Mouse (Mus musculus) erythroblast, adult 5-6 weeks (primary cell): ENCODE data around the gene Cenpp. TPM values are rescaled to one million over a fixed set of nuclear protein-coding genes. Genes with fewer than 3 reads are reported as not detected.
A peak's percentile ranks its signal among the peaks of the same experiment; 100 is the strongest.
"Not testable (repeated sequence)": the region's sequence is repeated elsewhere in the genome, so short reads cannot be mapped to it uniquely, and the experiment has no call there.

ENCODE experiments used
- ATAC-seq: replicated peaks from 2 replicates; pipeline ENCODE4 v1.8.0; 2016; ENCODE audit warnings: moderate number of reproducible peaks, mild to moderate bottlenecking, moderate TSS enrichment, inconsistent platforms; ENCODE audit not compliant: poor library complexity, low FRiP score, severe bottlenecking
- total RNA-seq, 2 experiments: library from RNA; stranded (forward) in 1 of 2; stranded (reverse) in 1 of 2; fragments of 150-400 nt in 1 of 2; fragments of 200-764, 138-1000 nt in 1 of 2; gene quantifications; 2 replicates each; pipeline versions ENCODE4 v1.2.3 to v1.2.4; 2015 to 2017; ENCODE audit warnings: low replicate concordance in 2 of 2

Gene Cenpp
- total RNA-seq, 2 experiments from 2014 or later = 11.2 to 16.9 TPM

DNA sequence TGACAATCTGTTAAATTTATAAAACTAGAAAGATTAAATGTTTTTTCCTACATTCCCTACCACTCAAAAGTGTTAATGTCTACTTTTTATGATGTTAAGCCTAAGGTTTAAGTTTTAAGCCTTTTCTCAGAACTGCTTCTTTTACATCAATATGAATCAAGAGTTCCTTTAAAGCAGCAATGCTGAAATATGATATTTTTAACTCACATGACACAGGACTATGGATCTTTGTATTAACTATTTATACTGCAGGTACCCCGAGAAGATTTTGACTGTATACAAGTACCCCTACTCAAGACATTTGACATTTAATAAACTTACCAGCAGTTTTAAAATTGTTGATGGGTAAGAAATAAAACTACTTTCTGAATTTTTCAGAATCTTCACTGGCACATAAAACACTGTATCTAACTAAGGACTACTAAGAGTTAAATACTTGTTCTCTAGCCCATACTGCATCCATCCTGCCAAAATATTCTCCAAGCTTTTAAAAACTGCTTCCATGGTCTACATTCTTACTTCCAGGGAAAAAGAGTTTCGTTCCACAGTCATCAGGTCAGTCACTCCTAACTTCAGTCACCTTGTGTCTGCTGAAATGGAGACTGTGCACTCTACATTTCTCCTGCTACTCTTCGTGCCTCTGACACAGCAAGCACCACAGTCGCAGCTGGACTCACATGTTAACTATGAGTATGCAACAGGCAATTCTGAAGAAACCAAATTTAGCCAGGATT is 43.8 kb downstream of the Cenpp start:
- no peak for ATAC-seq

DNA sequence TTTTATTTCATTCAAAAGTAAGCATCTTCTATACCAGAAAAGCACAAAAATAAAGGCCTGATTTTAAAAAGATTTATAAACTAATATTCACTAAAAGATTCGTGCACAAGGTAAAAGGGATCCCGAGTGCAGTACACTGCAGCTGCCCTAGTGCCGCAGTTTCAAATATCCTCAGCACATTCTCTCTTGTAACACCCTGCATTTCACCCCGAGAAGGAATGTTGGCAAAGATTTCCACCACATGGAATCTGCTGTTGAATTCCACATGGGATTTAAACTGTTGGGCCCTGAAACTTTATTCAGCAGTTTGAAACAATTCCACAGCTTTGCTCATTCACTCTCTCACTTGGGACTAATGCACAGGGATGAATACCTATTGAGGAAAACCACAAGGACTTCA is 44.9 kb downstream of the Cenpp start, which contains the start of gene Ogn:
Gene Ogn, plus strand, starts transcription at position 333 of the 400 bp plus-strand sequence.
- no peak for ATAC-seq

DNA sequence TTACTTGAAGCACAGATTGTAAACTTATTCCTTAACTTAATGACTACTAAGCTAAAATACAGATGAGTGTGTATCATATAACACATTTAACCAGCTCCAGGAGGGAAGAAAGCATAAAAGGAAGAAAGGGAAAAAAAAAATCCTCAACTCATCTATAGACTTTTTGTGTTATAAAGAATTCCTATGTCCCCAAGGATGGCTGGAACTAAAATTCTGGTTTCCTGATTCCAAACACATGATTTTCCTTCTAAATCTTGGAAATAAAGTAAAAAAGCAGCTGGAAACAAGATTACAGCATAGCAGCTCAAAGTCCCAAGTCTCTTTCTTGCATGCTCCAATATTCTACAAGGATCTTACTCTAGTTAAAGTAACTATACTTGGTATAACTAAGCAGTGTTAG is 49.0 kb downstream of the Cenpp start:
- no peak for ATAC-seq

DNA sequence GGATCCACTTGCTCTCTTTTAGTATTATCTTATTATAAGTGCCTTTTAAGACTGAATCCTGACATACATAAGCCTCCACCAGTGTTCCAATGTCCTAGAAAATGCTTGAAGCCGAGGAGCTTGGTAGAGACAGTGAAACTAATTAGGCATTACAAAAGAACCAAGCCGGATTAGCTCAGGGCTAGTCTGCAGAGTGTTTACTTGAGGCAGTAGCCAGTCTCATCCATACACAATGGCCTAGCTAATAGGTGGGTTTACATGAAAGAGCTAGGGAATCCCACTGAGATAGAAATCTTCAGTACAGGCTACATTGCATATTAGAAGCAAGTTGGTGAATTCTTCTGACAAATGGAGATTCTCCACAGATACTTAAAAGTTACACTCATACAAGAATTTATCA is 50.0 kb downstream of the Cenpp start:
- not testable (repeated sequence) for ATAC-seq

DNA sequence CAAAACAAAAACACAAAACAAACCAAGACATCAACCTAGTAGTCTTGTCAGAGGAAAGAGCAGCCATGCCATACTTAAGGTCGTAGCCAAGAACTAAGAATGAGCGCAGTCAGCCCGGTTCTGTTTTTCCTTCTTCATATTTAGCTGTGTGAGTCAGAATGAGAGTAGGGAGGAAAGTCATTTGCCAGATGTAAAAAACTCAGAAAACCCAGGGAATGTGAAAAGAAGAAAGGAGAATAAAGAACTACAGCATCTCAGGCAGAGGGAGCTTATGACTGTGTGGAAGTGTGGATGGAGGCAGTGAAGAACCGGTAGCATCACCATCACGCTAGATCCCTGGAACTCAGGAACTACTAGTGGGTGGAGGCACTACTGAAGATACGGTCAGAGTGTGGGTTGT is 66.5 kb downstream of the Cenpp start:
- no peak for ATAC-seq

DNA sequence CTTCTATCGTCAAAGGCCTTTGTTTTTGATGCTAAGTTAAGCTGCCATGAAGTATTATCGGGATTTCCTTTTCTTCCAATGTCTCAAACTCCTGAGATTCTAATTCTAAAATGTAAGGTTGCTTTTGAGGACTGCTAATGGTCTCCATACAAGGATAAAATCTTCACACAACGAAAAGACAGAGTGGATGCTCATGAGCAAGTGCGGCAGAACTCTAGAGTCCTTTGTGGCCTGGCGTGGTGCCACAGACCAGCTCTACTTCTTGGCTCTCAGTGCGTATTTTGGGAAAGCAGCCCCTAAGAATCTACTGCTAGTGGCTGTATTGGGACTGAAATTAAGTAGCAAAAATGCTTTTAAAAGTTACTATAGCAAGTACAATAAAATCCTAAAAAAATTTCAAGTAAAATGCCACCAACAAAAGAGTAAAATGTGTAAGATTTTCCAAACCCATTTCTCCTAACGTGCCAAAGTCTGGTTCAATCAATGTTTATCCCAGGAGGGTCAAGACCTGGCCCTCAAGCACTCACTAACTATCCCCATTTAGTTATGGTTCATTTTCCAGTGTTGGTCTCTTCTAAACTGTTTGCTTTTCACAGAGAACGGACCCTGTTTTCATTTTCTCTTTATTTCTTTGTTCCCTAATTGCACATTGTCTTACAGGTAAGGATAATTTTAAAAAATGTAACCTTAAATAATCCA is 68.1 kb downstream of the Cenpp start:
- ATAC-seq = no peak

DNA sequence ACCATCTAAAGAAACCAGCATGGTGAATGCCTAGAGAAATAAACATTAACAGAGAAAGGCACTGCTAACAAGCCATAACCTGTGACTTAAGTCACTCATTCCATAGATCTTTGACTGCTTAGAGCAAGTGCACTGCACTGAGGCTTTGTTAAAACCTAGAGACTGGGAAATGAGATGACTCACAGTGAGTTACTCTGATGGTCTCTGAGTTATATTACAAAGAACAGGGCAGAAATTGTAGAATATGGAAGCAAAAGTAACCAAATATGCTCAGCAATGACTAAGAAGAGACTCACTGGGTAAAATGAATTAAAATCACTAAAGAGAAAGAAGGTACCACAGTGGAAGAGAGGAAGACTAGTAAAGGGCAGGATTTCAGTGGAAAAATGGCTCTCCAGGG is 68.7 kb downstream of the Cenpp start:
- no peak for ATAC-seq

DNA sequence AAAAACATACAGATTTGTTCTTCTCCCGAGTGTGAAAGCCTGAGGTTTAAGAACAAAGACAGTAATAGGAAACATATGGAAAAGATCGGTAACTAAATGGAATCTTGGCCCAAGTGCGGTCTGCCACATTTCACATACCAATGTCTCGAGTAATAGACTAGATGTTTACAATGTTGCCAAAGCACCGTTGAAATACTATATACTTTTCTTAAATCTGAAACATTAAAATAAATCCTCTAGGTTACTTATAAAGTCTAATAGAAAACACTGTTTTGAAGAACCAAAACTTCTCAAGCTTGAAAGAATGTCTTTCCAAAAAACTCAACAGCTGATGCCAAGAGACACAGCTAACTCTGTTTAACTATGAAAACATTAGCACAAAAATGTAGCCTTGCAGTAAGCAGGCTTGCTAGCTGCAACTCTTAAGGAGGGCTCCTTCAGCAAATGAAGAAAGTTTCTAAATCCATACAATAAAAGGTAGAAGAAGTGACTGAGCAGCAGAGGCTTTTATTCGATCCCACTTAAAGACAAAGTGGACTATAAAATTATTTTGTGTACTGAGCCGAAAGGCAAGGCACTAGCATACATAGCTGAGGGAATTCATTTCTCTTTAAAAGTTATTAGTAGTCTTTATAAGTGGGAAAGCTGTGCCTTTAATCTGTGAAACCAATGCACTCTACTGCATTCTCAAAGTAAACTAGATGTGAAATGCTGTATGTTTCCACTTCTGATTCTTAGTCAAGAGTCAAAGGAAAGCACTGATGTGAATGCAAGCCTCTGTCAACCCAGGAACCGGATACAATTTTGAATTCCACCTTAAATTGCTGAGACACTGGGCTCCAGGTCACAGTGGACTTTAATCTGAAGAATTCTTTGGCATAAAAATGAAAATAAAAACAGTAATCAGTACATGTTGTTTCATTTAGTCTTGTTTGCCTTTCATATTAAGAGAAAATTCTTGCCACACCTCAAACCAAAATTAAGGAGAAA is 70.7 kb downstream of the Cenpp start, which contains the start of gene Omd:
Gene Omd, plus strand, starts transcription at position 922 of the 990 bp plus-strand sequence.
- no peak for ATAC-seq

DNA sequence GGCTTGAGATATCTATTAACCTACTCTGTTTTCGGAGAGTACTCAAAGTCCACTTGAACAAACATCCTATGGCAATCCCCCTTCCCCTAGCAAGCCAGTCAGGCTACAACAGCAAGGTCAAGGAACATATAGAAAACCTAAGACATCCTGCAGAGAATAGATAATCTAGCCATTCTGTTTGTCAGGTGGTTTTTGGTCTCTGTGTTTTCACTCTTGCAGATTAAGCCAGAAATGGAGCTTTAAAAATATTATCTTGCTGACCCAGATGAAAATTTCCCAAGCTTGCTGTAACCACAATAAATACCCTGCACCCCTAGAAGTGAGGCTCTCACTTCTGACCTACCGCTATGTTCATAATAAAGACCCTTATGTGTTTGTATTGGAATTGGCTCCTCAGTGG is 81.2 kb downstream of the Cenpp start:
- ATAC-seq = peak; percentile 46

DNA sequence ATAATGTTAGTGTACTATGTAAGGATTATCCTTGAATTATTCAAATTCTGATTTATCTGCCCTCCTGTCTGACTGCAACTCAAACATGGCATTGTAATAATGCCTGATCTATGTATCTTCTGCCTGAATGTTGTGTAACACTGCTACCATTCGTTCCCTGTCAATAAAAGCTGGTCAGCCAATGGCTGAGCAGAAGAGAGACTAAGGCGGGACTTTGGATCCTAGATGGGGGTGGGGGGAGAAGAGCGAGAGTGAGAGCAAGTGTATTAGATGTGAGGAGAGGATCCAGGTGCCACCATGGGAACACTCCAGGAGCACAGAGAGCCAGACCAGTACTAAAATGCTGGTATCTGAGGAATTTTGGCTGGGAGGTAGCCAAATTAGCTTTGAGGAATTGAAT is 82.2 kb downstream of the Cenpp start:
- no peak for ATAC-seq

DNA sequence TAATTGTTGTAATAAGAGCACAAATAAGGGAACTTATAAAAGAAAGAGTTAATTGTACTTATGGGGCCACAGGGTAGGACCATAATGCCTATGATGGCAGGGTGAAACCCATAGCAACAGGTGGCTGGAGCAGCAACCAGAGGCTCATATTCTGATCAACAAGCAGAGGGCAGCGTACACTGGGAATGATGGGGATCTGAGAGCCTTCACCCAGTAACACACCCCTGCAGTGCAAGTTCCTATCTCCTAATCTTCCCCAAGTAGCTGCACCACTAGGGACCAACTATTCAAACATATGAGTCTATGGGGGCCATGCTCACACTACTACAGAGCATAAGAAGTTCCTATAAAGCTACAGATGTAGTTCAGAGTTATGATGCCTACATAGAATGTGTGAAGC is 88.2 kb downstream of the Cenpp start:
- ATAC-seq = no peak

DNA sequence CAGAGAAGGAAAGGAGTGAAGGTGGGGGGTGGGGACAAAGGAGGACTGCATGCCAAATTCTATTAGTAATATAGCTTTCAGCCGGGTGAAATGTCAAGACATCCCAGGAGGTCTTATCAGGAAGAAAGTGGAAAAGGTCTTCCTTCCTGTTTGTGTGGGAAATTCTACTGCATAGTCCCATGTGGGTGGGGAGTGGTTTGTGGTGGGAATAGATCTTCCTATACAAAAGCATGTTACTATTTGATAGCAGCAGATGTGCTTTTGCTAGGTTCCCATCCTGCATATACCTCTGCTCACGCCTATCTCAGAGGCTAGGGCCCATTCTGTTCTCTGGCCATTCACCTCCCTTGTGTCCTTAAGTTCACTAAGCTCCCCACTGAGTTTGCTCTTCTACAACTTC is 91.7 kb downstream of the Cenpp start:
- no peak for ATAC-seq

DNA sequence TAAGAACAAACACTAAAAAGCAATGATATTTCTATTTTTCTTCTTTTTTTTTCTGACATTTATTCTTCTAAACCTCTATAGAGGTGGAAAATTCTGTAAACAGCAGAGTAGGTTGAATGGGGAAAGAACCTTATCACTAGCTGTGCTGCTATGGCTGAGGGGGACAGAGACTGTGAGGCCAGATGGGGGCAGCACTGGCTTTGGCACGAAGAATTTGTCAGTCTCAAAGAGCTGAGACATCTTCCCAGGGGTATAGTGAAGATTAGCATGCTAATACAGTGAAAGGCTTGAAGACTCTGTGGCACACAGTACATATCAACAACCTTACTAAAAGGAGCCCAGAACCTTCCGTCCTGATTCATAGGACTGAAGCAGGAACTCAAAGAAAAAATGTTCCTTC is 93.4 kb downstream of the Cenpp start:
- ATAC-seq = no peak

DNA sequence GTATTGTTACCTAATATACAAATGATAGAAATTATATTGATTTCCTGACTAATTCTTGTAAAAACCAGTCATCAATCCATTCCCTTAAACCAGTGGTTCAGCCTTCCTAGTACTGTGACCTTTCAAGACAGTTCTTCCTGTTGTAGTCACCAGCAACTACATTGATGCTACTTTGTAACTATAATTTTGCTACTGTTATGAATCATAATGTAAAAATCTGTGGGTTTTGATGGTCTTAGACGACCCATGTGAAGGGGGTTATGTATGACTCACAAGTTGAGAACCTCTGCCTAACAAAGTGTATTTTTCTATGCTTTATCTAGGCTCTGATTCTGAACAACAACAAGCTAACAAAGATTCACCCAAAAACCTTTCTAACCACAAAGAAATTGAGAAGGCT is 95.7 kb downstream of the Cenpp start:
- no peak for ATAC-seq

DNA sequence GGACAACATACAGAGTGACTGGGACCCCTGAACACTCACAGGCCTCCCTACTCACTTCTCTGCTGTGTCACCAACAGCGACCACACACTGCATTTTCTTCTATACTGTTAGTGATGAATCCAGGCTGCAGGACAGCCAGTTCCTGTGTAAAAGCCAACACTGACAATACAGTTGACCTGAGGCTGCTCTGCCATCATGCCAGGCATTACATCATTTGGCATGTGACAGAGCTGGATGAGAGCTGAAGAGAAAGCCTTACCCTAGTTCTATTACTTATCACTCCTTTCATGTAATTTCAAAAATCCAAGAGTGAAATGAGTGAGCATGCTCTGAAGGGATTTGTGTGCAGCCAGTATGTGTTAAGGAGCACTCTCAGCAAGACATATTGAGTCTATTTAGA is 96.4 kb downstream of the Cenpp start:
- no peak for ATAC-seq

DNA sequence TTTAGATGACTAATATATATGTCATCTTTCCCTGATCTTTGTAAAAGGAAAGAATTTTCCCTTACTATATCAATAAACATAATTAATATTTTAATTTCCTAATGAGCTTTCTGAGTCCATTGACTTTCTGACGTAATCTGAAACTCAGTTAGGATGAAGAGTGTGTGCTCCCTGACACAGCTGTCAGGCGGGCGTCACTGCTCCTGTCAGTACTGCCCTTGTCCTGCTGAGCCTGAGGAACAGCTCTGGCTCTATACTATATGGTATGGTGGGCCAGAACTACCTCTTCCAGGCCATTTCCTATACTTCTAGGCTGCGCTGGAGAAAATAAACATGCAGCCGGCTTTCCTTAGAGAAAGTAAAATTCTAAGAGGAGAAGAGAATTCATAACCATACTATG is 98.1 kb downstream of the Cenpp start:
- ATAC-seq = no peak

DNA sequence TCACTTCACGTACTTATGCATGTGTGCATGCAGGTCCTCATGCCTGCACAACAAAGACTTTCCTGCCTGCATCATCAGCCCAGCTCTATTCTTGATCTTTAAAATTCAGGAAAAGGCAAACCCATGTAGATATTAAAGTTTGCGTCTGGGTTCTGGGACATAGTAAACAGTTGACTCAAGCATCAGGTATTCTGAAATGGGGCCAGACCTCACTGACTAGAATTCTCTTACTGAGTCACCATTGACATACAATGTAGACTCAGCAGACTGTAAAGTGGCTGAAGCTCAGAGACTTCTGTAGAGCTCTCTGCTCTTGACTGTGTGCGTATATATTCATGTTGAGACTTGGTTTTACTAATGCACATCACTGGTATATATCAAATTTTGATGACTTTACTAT is 103.0 kb downstream of the Cenpp start:
- no peak for ATAC-seq

DNA sequence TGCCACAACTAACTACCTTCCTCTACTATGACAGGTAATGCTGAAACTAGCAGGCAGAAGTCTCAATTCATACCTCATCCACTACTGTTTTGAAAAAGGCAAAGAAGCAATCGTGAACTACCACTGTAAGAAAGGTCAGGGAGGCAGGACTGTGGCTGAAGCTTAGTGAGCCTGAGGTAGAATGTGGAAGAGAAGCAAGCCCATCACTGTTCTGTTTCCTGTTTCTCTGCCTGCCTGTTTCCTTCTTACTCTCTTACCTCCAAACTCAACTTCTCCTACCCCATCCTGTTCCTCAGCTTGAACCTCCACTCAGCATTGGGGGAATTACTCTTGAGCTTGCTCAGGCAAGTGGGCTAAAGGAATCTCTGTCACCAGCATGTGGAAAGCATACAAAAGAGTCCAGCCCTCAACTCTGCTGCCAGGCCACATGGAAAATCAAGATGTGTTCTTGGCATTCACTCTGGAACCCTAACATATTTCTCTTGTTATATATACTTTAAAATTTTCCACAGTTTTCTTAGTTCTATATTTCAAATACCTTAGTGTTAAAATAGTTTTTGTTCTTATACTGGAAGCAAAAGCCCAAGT is 104.9 kb downstream of the Cenpp start:
- ATAC-seq = no peak

DNA sequence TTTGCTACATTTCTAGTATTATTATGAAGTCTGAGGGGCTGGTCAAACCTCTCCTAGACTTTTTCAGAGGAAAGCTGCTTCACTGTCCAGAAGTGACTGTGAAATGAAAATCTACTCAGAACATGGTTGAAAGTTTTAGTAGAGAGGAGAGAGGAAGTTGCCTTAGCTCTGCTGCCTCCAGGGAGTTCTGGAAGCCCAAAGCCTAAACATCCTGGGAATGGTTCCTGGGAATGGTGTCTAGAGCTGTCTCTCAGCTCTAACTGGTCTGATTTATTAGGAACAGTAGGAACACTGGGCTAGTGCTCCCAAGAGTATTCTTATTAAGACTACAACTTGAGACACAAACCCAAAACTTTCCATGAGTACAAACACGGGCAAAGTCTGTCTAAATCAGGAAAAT is 106.1 kb downstream of the Cenpp start:
- no peak for ATAC-seq

DNA sequence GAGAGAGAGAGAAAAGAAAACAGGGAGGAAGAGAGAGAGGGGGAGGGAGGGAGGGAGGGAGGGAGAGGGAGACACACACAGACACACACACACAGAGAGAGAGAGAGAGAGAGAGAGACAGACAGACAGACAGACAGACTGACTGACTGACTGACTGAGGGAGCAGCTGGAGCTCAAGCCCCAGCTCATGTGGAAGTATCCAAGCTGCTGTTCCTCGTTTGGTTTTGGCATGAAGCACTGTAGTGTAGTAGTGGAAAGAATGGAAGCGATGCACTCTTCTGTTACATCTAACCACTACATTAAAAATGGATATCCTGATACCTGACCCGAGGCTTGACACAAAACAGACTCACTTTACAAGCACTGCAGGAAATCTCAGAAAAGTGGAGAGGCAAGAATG is 106.9 kb downstream of the Cenpp start:
- ATAC-seq = no peak
